Comparison of ENCODE assay signal across 19 mouse cellular contexts in the genomic region with DNA sequence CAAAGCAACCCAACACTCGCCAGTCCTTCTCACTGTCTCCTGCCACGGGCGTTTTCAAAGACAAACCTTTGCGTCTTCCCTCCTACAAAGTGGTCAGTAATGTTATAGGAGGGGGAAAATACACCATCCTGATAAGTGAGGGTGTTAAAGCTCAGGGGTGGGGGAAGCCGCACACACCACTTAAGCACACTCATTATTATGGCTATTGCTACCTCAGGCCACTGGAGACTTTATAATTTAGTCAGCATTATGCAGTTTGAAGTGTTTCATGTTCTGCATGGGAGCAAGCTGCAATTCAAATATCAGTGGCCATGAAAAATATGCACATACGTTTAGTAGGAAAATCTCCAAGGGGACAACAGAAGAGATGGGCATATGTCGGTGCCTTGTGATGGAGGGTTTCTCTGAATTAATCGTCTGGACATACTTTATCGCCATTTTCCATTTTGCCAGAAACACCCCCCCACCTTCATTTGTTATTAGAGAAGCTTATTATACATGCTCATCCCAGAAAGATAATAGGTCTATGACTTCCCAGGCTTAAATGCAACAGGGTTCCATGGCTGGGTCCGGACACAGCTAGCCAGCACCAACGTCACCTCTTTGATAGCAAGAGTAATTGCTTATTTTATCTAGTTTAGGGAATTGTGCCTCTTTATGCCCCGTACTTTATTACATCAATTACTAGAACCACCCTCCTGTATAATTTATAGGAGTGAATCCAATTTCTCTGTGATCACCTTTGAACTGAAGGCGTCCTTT.
DNase-seq lines count a peak whose midpoint lies in the region; ATAC-seq lines count a peak whose summit lies in the region.
"Had no signal": no experiment of that assay in that cellular context is flagged by ENCODE, and none has a peak within 500 bp of the region (broad histone marks: within the 10 kb centered on the region; RNA-seq: fewer than 3 reads in every experiment).

No protein-coding gene starts in this region.

- no peaks in the 10 kb centered on the region for H3K36me3 ChIP-seq in hindbrain, embryonic 12.5 days
- no peaks in the 10 kb centered on the region for H3K36me3 ChIP-seq in hindbrain, embryonic 10.5 days
- no peaks in the 10 kb centered on the region for H3K36me3 ChIP-seq in hindbrain, embryonic 14.5 days (replicated peaks; ENCODE audit: control insufficient read depth, insufficient read depth)
- H3K36me3 ChIP-seq in midbrain, embryonic 14.5 days (ENCODE audit: control insufficient read depth, insufficient read depth, low read length), result no peaks in the 10 kb centered on the region
- H3K36me3 ChIP-seq: embryonic facial prominence, embryonic 13.5 days; heart, embryonic 12.5 days; hindbrain, embryonic 15.5 days had no signal

- peak; percentile 72 for ATAC-seq in hindbrain, embryonic 12.5 days (ENCODE audit: low FRiP score)
- ATAC-seq in hindbrain, embryonic 14.5 days (ENCODE audit: low FRiP score), result peak; percentile 48; the same call in 1 of the 2 replicates
- ATAC-seq in midbrain, embryonic 14.5 days (ENCODE audit: low FRiP score, low TSS enrichment), result peak; percentile 78; the same call in 1 of the 2 replicates
- no peak for ATAC-seq in megakaryocyte-erythroid progenitor cell, adult 5-6 weeks (replicated peaks; ENCODE audit: low FRiP score, low TSS enrichment, poor library complexity, severe bottlenecking)
- ATAC-seq: activated CD4-positive, CD25-positive, alpha-beta regulatory T cell, adult 4 months; forebrain, embryonic 13.5 days; Patski had no signal

- H3K27ac ChIP-seq in hindbrain, embryonic 12.5 days, result peak overlapping the region; percentile 67
- H3K27ac ChIP-seq in hindbrain, embryonic 10.5 days, result no peak overlapping the region
- H3K27ac ChIP-seq in hindbrain, embryonic 14.5 days, result no peak overlapping the region
- peak overlapping the region; percentile 66 for H3K27ac ChIP-seq in midbrain, embryonic 14.5 days (replicated peaks; ENCODE audit: low read depth, low read length)
- H3K27ac ChIP-seq: embryonic facial prominence, embryonic 13.5 days; forebrain, embryonic 13.5 days; gastrocnemius, adult 2 months; hindbrain, embryonic 15.5 days had no signal

- no peaks in the 10 kb centered on the region for H3K9me3 ChIP-seq in hindbrain, embryonic 12.5 days (replicated peaks)
- no peaks in the 10 kb centered on the region for H3K9me3 ChIP-seq in hindbrain, embryonic 10.5 days
- no peaks in the 10 kb centered on the region for H3K9me3 ChIP-seq in hindbrain, embryonic 14.5 days (ENCODE audit: control insufficient read depth, low read length)
- H3K9me3 ChIP-seq in midbrain, embryonic 14.5 days (ENCODE audit: control insufficient read depth, low read length), result no peaks in the 10 kb centered on the region
- H3K9me3 ChIP-seq: embryonic facial prominence, embryonic 13.5 days; forebrain, embryonic 13.5 days; heart, embryonic 12.5 days; hindbrain, embryonic 15.5 days had no signal

- WGBS in hindbrain, embryonic 12.5 days, result 58% methylated on average over 13 of the region's 13 CpGs
- WGBS in hindbrain, embryonic 10.5 days, result 71% methylated on average over 13 of the region's 13 CpGs
- 43% methylated on average over 13 of the region's 13 CpGs for WGBS in hindbrain, embryonic 14.5 days
- WGBS in midbrain, embryonic 14.5 days, result 30% methylated on average over 13 of the region's 13 CpGs

- H3K4me2 ChIP-seq in hindbrain, embryonic 12.5 days (replicated peaks), result no peak overlapping the region
- 0 out of 2 replicates have a peak overlapping the region, but pooled peaks have one; percentile 2 for H3K4me2 ChIP-seq in hindbrain, embryonic 14.5 days (replicated peaks)
- H3K4me2 ChIP-seq in midbrain, embryonic 14.5 days (ENCODE audit: low read length), result peak overlapping the region; percentile 35
- H3K4me2 ChIP-seq: embryonic facial prominence, embryonic 13.5 days; forebrain, embryonic 13.5 days; heart, embryonic 12.5 days; hindbrain, embryonic 15.5 days had no signal

- H3K27me3 ChIP-seq in hindbrain, embryonic 12.5 days, result no peaks in the 10 kb centered on the region
- H3K27me3 ChIP-seq in hindbrain, embryonic 10.5 days (ENCODE audit: insufficient read depth, poor library complexity, severe bottlenecking), result no peaks in the 10 kb centered on the region
- no peaks in the 10 kb centered on the region for H3K27me3 ChIP-seq in hindbrain, embryonic 14.5 days (ENCODE audit: control insufficient read depth, insufficient read depth, low read length)
- no peaks in the 10 kb centered on the region for H3K27me3 ChIP-seq in midbrain, embryonic 14.5 days (ENCODE audit: control insufficient read depth, insufficient read depth, low read length)
- H3K27me3 ChIP-seq: CH12.LX; embryonic facial prominence, embryonic 13.5 days; forebrain, embryonic 13.5 days; hindbrain, embryonic 15.5 days had no signal

- DNase-seq in hindbrain, embryonic 10.5 days (ENCODE audit: low spot score), result no peak
- DNase-seq in hindbrain, embryonic 14.5 days (ENCODE audit: low spot score), result no peak
- peak; percentile 65 for DNase-seq in midbrain, embryonic 14.5 days
- no peak for DNase-seq in right cerebral cortex, postnatal 36 days (ENCODE audit: low spot score in 2 of 2)
- DNase-seq: adrenal gland, postnatal 14 days; cerebellum, adult 18-20 months; cerebellum, adult 9-11 months; cerebellum, postnatal 36 days; gastrocnemius, adult 2 months; gastrocnemius, postnatal 25 days had no signal

- no peak overlapping the region for H3K4me3 ChIP-seq in hindbrain, embryonic 12.5 days
- no peak overlapping the region for H3K4me3 ChIP-seq in hindbrain, embryonic 10.5 days
- no peak overlapping the region for H3K4me3 ChIP-seq in hindbrain, embryonic 14.5 days (replicated peaks; ENCODE audit: low read length)
- no peak overlapping the region for H3K4me3 ChIP-seq in midbrain, embryonic 14.5 days (replicated peaks; ENCODE audit: low read depth, low read length)
- H3K4me3 ChIP-seq: embryonic facial prominence, embryonic 13.5 days; forebrain, embryonic 13.5 days; gastrocnemius, adult 2 months; heart, embryonic 12.5 days; hindbrain, embryonic 15.5 days had no signal

- no peaks in the 10 kb centered on the region; the same call in 1 of the 2 replicates for H3K4me1 ChIP-seq in hindbrain, embryonic 12.5 days
- H3K4me1 ChIP-seq in hindbrain, embryonic 10.5 days (replicated peaks), result 0 out of 2 replicates have a peak, but pooled peaks cover 5% of the 10 kb centered on the region
- H3K4me1 ChIP-seq in hindbrain, embryonic 14.5 days (replicated peaks; ENCODE audit: control insufficient read depth, insufficient read depth, low read length), result no peaks in the 10 kb centered on the region; the same call in 1 of the 2 replicates
- H3K4me1 ChIP-seq in midbrain, embryonic 14.5 days (ENCODE audit: control insufficient read depth, insufficient read depth, low read length), result 0 out of 2 replicates have a peak, but pooled peaks cover 4% of the 10 kb centered on the region
- H3K4me1 ChIP-seq: embryonic facial prominence, embryonic 13.5 days; forebrain, embryonic 13.5 days; heart, embryonic 12.5 days had no signal

- no peak overlapping the region for H3K9ac ChIP-seq in hindbrain, embryonic 12.5 days
- H3K9ac ChIP-seq in hindbrain, embryonic 14.5 days, result no peak overlapping the region
- H3K9ac ChIP-seq in midbrain, embryonic 14.5 days (replicated peaks; ENCODE audit: low read length), result no peak overlapping the region
- H3K9ac ChIP-seq: embryonic facial prominence, embryonic 13.5 days; forebrain, embryonic 13.5 days; heart, embryonic 12.5 days; hindbrain, embryonic 15.5 days had no signal

Comparison
In these comparisons a context has a peak if more than half of its experiments do, and no peak if none do; other contexts are left out.
1. H3K27ac ChIP-seq: peak in hindbrain, embryonic 12.5 days (single experiment) and midbrain, embryonic 14.5 days (single experiment); none in hindbrain, embryonic 10.5 days (single experiment) and hindbrain, embryonic 14.5 days (single experiment).